Mouse (Mus musculus): ENCODE results near the gene Dazap1. TPM values are rescaled to one million over a fixed set of nuclear protein-coding genes. Genes with fewer than 3 reads are reported as not detected.
A peak's percentile ranks its signal among the peaks of the same experiment; 100 is the strongest.
"Not testable (repeated sequence)": the region's sequence is repeated elsewhere in the genome, so short reads cannot be mapped to it uniquely, and the experiment has no call there.

The Dazap1 gene
- polyA plus RNA-seq, 1 experiment from 2014 or later, result 26.0 TPM

GRCm38 (mm10) chr10:80236145-80236825 lies 25.0 kb upstream of the Dazap1 start:
- H3K4me3 ChIP-seq (replicated peaks), result no peak overlapping the region
- H3K9me3 ChIP-seq (replicated peaks), result no peaks in the 10 kb centered on the region
- no peaks in the 10 kb centered on the region for H3K27me3 ChIP-seq
- WGBS (ENCODE audit: insufficient replicate concordance), result 85% methylated on average over 13 of the region's 13 CpGs
- peaks cover 99% of the 10 kb centered on the region for H3K36me3 ChIP-seq (replicated peaks)
- no peak overlapping the region for H3K27ac ChIP-seq (replicated peaks)
- no peaks in the 10 kb centered on the region for H3K4me1 ChIP-seq (replicated peaks)
- ATAC-seq (ENCODE audit: insufficient read depth), result no peak
- no peak overlapping the region for H3K9ac ChIP-seq
- H3K4me2 ChIP-seq, result no peak overlapping the region

DNA sequence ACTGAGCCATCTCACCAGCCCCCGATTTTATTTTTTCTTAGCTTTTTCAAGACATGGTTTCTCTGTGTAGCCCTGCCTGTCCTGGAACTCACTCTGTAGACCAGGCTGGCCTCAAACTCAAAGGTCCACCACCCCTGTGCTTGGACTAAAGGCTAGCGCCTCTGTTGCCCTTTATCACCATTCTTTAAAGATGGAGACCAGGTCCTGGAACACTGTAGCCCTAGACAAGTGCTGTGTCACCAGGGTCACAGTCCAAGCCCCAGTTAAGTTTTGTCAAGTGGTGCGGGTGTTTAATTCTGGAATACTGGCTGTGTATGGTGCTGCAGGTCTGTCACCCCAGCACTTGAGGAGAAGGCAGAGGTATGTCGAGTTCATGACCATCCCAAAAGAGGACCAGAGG lies 24.3 kb upstream of the Dazap1 start:
- WGBS (ENCODE audit: insufficient replicate concordance), result 67% methylated on average over 4 of the region's 4 CpGs

GRCm38 (mm10) chr10:80238306-80238705 lies 23.0 kb upstream of the Dazap1 start:
- WGBS (ENCODE audit: insufficient replicate concordance), result 80% methylated on average over 3 of the region's 3 CpGs
- Histone ChIP-seq H3K4me2 (no peak overlapping the region), H3K9me3 (replicated peaks) (no peaks in the 10 kb centered on the region), H3K4me3 (replicated peaks) (no peak overlapping the region), H3K36me3 (replicated peaks) (peaks cover 99% of the 10 kb centered on the region), H3K9ac (no peak overlapping the region), H3K4me1 (replicated peaks) (0 out of 2 replicates have a peak, but pooled peaks cover 5% of the 10 kb centered on the region), H3K27me3 (no peaks in the 10 kb centered on the region), H3K27ac (replicated peaks) (no peak overlapping the region)
- ATAC-seq (ENCODE audit: insufficient read depth), result no peak

More for the DNA sequence above, 24.3 kb upstream of the Dazap1 start:
- H3K4me2 ChIP-seq, result no peak overlapping the region
- H3K36me3 ChIP-seq (replicated peaks), result peaks cover 99% of the 10 kb centered on the region
- H3K9me3 ChIP-seq (replicated peaks), result no peaks in the 10 kb centered on the region
- no peak for ATAC-seq (ENCODE audit: insufficient read depth)
- no peaks in the 10 kb centered on the region for H3K4me1 ChIP-seq (replicated peaks)
- no peak overlapping the region for H3K4me3 ChIP-seq (replicated peaks)
- no peaks in the 10 kb centered on the region for H3K27me3 ChIP-seq
- H3K9ac ChIP-seq, result no peak overlapping the region
- H3K27ac ChIP-seq (replicated peaks), result no peak overlapping the region

GRCm38 (mm10) chr10:80239791-80240190 lies 21.5 kb upstream of the Dazap1 start:
- WGBS (ENCODE audit: insufficient replicate concordance), result 77% methylated on average over 6 of the region's 6 CpGs
- Histone ChIP-seq H3K9me3 (replicated peaks) (no peaks in the 10 kb centered on the region), H3K4me1 (replicated peaks) (0 out of 2 replicates have a peak, but pooled peaks cover 5% of the 10 kb centered on the region), H3K36me3 (replicated peaks) (peaks cover 99% of the 10 kb centered on the region), H3K27ac (replicated peaks) (no peak overlapping the region), H3K4me3 (replicated peaks) (no peak overlapping the region), H3K27me3 (no peaks in the 10 kb centered on the region), H3K4me2 (no peak overlapping the region), H3K9ac (no peak overlapping the region)
- ATAC-seq (ENCODE audit: insufficient read depth), result no peak

- Histone ChIP-seq H3K9me3 (replicated peaks) (no peaks in the 10 kb centered on the region), H3K9ac (no peak overlapping the region), H3K27me3 (no peaks in the 10 kb centered on the region), H3K36me3 (replicated peaks) (peaks cover 78% of the 10 kb centered on the region), H3K27ac (replicated peaks) (no peak overlapping the region), H3K4me3 (replicated peaks) (no peak overlapping the region), H3K4me2 (no peak overlapping the region), H3K4me1 (replicated peaks) (peaks cover 16% of the 10 kb centered on the region)
- no peak for ATAC-seq (ENCODE audit: insufficient read depth)
- 57% methylated on average over 9 of the region's 9 CpGs for WGBS (ENCODE audit: insufficient replicate concordance)
Measured at GRCm38 (mm10) chr10:80242088-80242487, 19.2 kb upstream of the Dazap1 start.

DNA sequence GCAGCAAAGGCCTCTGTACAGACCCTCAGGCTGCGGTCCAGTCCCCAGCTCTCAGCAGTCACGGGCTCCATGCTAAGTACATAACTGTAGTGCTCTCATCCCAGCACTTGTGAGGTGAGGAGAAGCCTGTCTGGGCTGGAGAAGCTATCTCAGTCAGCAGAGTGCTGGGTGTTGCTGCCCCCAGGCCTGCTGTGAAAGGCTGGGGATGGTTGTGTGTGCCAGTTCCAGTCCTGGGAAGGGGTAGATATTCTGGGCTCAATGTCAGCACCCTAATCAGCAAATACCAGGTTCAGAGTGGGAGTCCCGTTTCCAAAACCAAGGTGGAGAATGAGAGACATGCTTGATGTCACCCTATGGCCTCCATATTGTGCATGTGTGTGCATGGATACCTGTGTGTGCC lies 18.7 kb upstream of the Dazap1 start:
- Histone ChIP-seq H3K4me1 (replicated peaks) (peaks cover 18% of the 10 kb centered on the region), H3K36me3 (replicated peaks) (peaks cover 72% of the 10 kb centered on the region), H3K9me3 (replicated peaks) (no peaks in the 10 kb centered on the region), H3K4me3 (replicated peaks) (no peak overlapping the region), H3K4me2 (no peak overlapping the region), H3K9ac (no peak overlapping the region), H3K27ac (replicated peaks) (no peak overlapping the region), H3K27me3 (no peaks in the 10 kb centered on the region)
- WGBS (ENCODE audit: insufficient replicate concordance), result 66% methylated on average over 3 of the region's 3 CpGs
- ATAC-seq (ENCODE audit: insufficient read depth), result no peak

GRCm38 (mm10) chr10:80244791-80245399 lies 16.4 kb upstream of the Dazap1 start:
- Histone ChIP-seq H3K4me3 (replicated peaks) (no peak overlapping the region), H3K27ac (replicated peaks) (no peak overlapping the region), H3K27me3 (no peaks in the 10 kb centered on the region), H3K4me2 (no peak overlapping the region), H3K9me3 (replicated peaks) (no peaks in the 10 kb centered on the region), H3K9ac (peak overlapping the region; percentile 15; the same call in 1 of the 2 replicates), H3K36me3 (replicated peaks) (peaks cover 50% of the 10 kb centered on the region), H3K4me1 (replicated peaks) (peaks cover 33% of the 10 kb centered on the region)
- ATAC-seq (ENCODE audit: insufficient read depth), result no peak
- WGBS (ENCODE audit: insufficient replicate concordance), result 44% methylated on average over 5 of the region's 5 CpGs

DNA sequence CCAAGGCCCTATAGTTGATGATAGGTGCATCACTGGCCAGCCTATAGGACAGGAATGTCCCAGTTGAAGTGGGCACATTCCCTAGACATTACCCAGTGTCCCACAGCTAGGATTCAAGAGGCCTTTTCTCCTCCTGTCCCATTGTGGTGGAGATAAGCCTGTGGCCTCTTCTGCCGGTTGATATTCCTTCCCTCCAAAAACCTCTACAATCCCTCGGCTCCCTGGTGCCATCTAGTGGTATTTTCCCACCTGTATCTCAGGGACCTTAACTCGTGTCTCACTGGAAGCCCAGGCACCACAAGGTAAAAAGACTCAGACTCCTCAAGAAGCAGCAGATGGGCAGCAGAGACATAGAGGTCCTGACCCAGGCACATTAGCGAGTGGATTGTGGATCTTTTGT lies 15.7 kb upstream of the Dazap1 start:
- WGBS (ENCODE audit: insufficient replicate concordance), result 3% methylated on average over 4 of the region's 4 CpGs
- H3K9ac ChIP-seq, result peak overlapping the region; percentile 15; the same call in 1 of the 2 replicates
- H3K9me3 ChIP-seq (replicated peaks), result no peaks in the 10 kb centered on the region
- peaks cover 42% of the 10 kb centered on the region for H3K36me3 ChIP-seq (replicated peaks)
- H3K27ac ChIP-seq (replicated peaks), result 0 out of 2 replicates have a peak overlapping the region, but pooled peaks have one; percentile 34
- H3K4me1 ChIP-seq (replicated peaks), result peaks cover 40% of the 10 kb centered on the region
- no peak for ATAC-seq (ENCODE audit: insufficient read depth)
- H3K27me3 ChIP-seq, result no peaks in the 10 kb centered on the region
- H3K4me3 ChIP-seq (replicated peaks), result no peak overlapping the region
- 0 out of 2 replicates have a peak overlapping the region, but pooled peaks have one; percentile 8 for H3K4me2 ChIP-seq

- Histone ChIP-seq H3K9ac (no peak overlapping the region), H3K4me2 (peak overlapping the region; percentile 76), H3K4me1 (replicated peaks) (peaks cover 55% of the 10 kb centered on the region)
Measured at GRCm38 (mm10) chr10:80247849-80248248, 13.4 kb upstream of the Dazap1 start.

GRCm38 (mm10) chr10:80248437-80248836 lies 12.8 kb upstream of the Dazap1 start:
- H3K27me3 ChIP-seq, result not testable (repeated sequence)

More at GRCm38 (mm10) chr10:80247849-80248248, 13.4 kb upstream of the Dazap1 start:
- no peak for ATAC-seq (ENCODE audit: insufficient read depth)
- no peaks in the 10 kb centered on the region for H3K27me3 ChIP-seq
- H3K4me3 ChIP-seq (replicated peaks), result peak overlapping the region; percentile 75; the same call in 1 of the 2 replicates
- 68% methylated on average over 6 of the region's 6 CpGs for WGBS (ENCODE audit: insufficient replicate concordance)
- no peaks in the 10 kb centered on the region for H3K9me3 ChIP-seq (replicated peaks)
- peaks cover 34% of the 10 kb centered on the region for H3K36me3 ChIP-seq (replicated peaks)
- 0 out of 2 replicates have a peak overlapping the region, but pooled peaks have one; percentile 25 for H3K27ac ChIP-seq (replicated peaks)

GRCm38 (mm10) chr10:80248971-80249640 lies 12.2 kb upstream of the Dazap1 start, which contains the start of gene Ndufs7:
TSS of gene Ndufs7 (plus strand) at chr10:80249121.
- peak; percentile 86 for ATAC-seq (ENCODE audit: insufficient read depth)
- H3K4me1 ChIP-seq (replicated peaks), result peaks cover 55% of the 10 kb centered on the region
- WGBS (ENCODE audit: insufficient replicate concordance), result under 1% methylated on average over 53 of the region's 53 CpGs
- peaks cover 34% of the 10 kb centered on the region for H3K36me3 ChIP-seq (replicated peaks)
- no peaks in the 10 kb centered on the region for H3K9me3 ChIP-seq (replicated peaks)
- peak within 1 kb of the TSS; percentile 75 for H3K4me3 ChIP-seq (replicated peaks)
- peak within 1 kb of the TSS; percentile 88 for H3K27ac ChIP-seq (replicated peaks)
- peak within 1 kb of the TSS; percentile 72 for H3K9ac ChIP-seq
- H3K4me2 ChIP-seq, result peak within 1 kb of the TSS; percentile 76
- no peaks in the 10 kb centered on the region for H3K27me3 ChIP-seq

More at GRCm38 (mm10) chr10:80248437-80248836, 12.8 kb upstream of the Dazap1 start:
- H3K9me3 ChIP-seq (replicated peaks); ATAC-seq (ENCODE audit: insufficient read depth): not testable (repeated sequence)
- Histone ChIP-seq H3K36me3 (replicated peaks) (peaks cover 34% of the 10 kb centered on the region), H3K27ac (replicated peaks) (peak overlapping the region; percentile 88), H3K4me2 (peak overlapping the region; percentile 76), H3K4me3 (replicated peaks) (peak overlapping the region; percentile 75), H3K4me1 (replicated peaks) (peaks cover 55% of the 10 kb centered on the region), H3K9ac (0 out of 2 replicates have a peak overlapping the region, but pooled peaks have one; percentile 28)
- 21% methylated on average over 3 of the region's 3 CpGs for WGBS (ENCODE audit: insufficient replicate concordance)

Data from liver, embryonic 15.5 days (tissue).